Mouse (Mus musculus) liver, embryonic 14.5 days (tissue): ENCODE results near the gene Hipk2. TPM values are rescaled to one million over a fixed set of nuclear protein-coding genes. Genes with fewer than 3 reads are reported as not detected.

ENCODE experiments used
- ATAC-seq: fragments of 200-750 bp; cut with Nextera tagmentation; 2 replicates; pipeline ENCODE4 v1.8.0; 2017; ENCODE audit warnings: moderate number of reproducible peaks, mild to moderate bottlenecking, moderate library complexity; ENCODE audit not compliant: insufficient read depth
- DNase-seq, 3 experiments: peaks; one replicate each; pipeline ENCODE4 v3.0.0-alpha.2; 2012 to 2013; ENCODE audit warnings: low read depth in 3 of 3, low spot score in 3 of 3
- H3K27ac ChIP-seq: fragments of 300-500 bp; sonication (generic); 2 replicates; pipeline ENCODE4 v1.5.1; 2014; ENCODE audit warnings: moderate library complexity, mild to moderate bottlenecking, control low read depth, inconsistent platforms
- H3K27me3 ChIP-seq: fragments of 300-500 bp; sonication (generic); 2 replicates; pipeline ENCODE4 v1.6.1; 2014; ENCODE audit warnings: mild to moderate bottlenecking, low read length, moderate library complexity; ENCODE audit not compliant: control insufficient read depth, insufficient read depth
- H3K36me3 ChIP-seq: fragments of 300-500 bp; sonication (generic); replicated peaks from 2 replicates; pipeline ENCODE4 v1.6.1; 2014; ENCODE audit warnings: low read depth; ENCODE audit not compliant: control insufficient read depth, insufficient read depth
- H3K4me1 ChIP-seq, 2 experiments: fragments of 200-500 bp in 1 of 2; fragments of 300-500 bp in 1 of 2; sonication (generic) in 1 of 2; replicated peaks; 2 replicates each; pipeline ENCODE4 v1.6.1; 2012 to 2014; ENCODE audit warnings: antibody characterized with exemption in 1 of 2, inconsistent platforms in 1 of 2, low read length in 1 of 2; ENCODE audit not compliant: control insufficient read depth in 2 of 2, insufficient read depth in 2 of 2
- H3K4me2 ChIP-seq: fragments of 300-500 bp; sonication (generic); 2 replicates; pipeline ENCODE4 v1.6.1; 2014; ENCODE audit warnings: low read depth, mild to moderate bottlenecking, control low read depth, moderate library complexity
- H3K4me3 ChIP-seq, 2 experiments: fragments of 200-500 bp in 1 of 2; fragments of 300-500 bp in 1 of 2; sonication (generic) in 1 of 2; 2 replicates each; pipeline ENCODE4 v1.5.1; 2012 to 2014; ENCODE audit warnings: low read depth in 2 of 2, low read length in 2 of 2, mild to moderate bottlenecking in 2 of 2, control low read depth in 1 of 2, inconsistent platforms in 1 of 2, moderate library complexity in 1 of 2; ENCODE audit not compliant: insufficient read depth in 1 of 2
- H3K9ac ChIP-seq: fragments of 300-500 bp; sonication (generic); replicated peaks from 2 replicates; pipeline ENCODE4 v1.6.1; 2014; ENCODE audit warnings: mild to moderate bottlenecking, control low read depth, moderate library complexity
- H3K9me3 ChIP-seq: fragments of 300-500 bp; sonication (generic); 2 replicates; pipeline ENCODE4 v1.6.1; 2016; ENCODE audit warnings: low read length, mixed read lengths; ENCODE audit not compliant: control insufficient read depth
- CTCF ChIP-seq: IDR thresholded peaks from 2 replicates; pipeline ENCODE4 v1.5.1; 2016; ENCODE audit warnings: antibody characterized with exemption, low read depth, control low read depth
- EP300 ChIP-seq: IDR thresholded peaks from 2 replicates; pipeline ENCODE4 v1.6.1; 2016; ENCODE audit warnings: antibody characterized with exemption, low read depth
- WGBS: fragments of 180-500 bp; shearing (Covaris S2); extraction: QIAGEN DNeasy Blood & Tissue Kit; methylation state at CpG from one replicate; pipeline ENCODE4 v1.1.7; 2014; ENCODE audit not compliant: insufficient replicate concordance; 5-methylcytosine and 5-hydroxymethylcytosine counted together
- polyA plus RNA-seq, 2 experiments: library from polyadenylated mRNA; depleted of rRNA in 1 of 2; stranded (reverse) in 1 of 2; unstranded in 1 of 2; fragments of >200 nt; fragmentation: Nextera tagmentation in 1 of 2; extraction: Ambion mirVana in 1 of 2; gene quantifications; 2 replicates each; pipeline versions ENCODE4 v1.2.1 to v1.2.3; 2012 to 2014

Gene Hipk2
- polyA plus RNA-seq, 2 experiments = 10.7 to 13.0 TPM

- H3K27me3 ChIP-seq = no peaks in the 10 kb centered on the region
- no peaks in the 10 kb centered on the region for H3K9me3 ChIP-seq
- H3K4me3 ChIP-seq = no peak overlapping the region
- WGBS = 80% methylated on average over 5 of the region's 5 CpGs
- H3K4me2 ChIP-seq = no peak overlapping the region
- peaks cover 3% of the 10 kb centered on the region for H3K36me3 ChIP-seq
- H3K27ac ChIP-seq = no peak overlapping the region
- no peak overlapping the region for H3K9ac ChIP-seq
- no peak for ATAC-seq
- no peak for DNase-seq
- H3K4me1 ChIP-seq = peaks cover 55 to 57% of the 10 kb centered on the region in 2 experiments
- no peak for TF ChIP-seq EP300
- no peak for TF ChIP-seq CTCF
These were observed 22.4 kb downstream of the Hipk2 start for GRCm38 (mm10) chr6:38853561-38853992.

GRCm38 (mm10) chr6:38851740-38852139 lies 24.2 kb downstream of the Hipk2 start:
- Histone ChIP-seq H3K4me2 (peak overlapping the region; percentile 30; the same call in 1 of the 2 replicates), H3K9me3 (no peaks in the 10 kb centered on the region), H3K4me3 (no peak overlapping the region), H3K4me1 (peaks cover 65 to 73% of the 10 kb centered on the region in 2 experiments), H3K36me3 (peaks cover 3% of the 10 kb centered on the region), H3K27me3 (no peaks in the 10 kb centered on the region), H3K27ac (no peak overlapping the region), H3K9ac (no peak overlapping the region)
- ATAC-seq (peak; percentile 46; the same call in 1 of the 2 replicates), DNase-seq (no peak)
- WGBS = 37% methylated on average over 2 of the region's 2 CpGs
- TF ChIP-seq CTCF = no peak
- peak; percentile 37; the same call in 1 of the 2 replicates for TF ChIP-seq EP300

DNA sequence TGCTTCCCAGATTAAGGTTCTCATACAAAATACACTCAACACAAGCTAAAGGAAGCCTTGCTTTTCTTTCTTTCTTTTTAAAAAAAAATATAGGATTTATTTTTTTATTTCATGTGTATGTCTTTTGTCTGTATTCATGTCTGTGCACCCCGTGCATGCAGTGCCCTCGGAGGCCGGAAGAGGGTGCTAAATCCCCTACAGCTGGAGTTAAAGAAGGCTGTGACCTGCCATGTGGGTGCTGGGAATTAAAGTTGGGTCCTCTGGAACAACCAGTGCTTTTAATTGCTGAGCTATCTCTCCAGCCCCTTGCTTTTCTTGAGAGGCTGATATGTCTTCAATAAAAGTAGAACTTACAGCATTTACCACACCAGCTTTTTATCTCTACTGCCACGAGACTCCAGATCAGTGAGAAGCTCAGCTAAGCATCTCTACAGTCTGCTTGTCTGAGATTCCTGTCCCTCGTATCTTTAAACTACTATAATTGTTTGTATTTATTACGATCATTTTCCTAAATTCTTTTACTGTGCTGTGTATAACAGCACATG lies 25.2 kb downstream of the Hipk2 start:
- DNase-seq (no peak), ATAC-seq (no peak)
- H3K36me3 ChIP-seq = peaks cover 3% of the 10 kb centered on the region
- no peak overlapping the region for H3K9ac ChIP-seq
- no peak overlapping the region for H3K4me2 ChIP-seq
- H3K27ac ChIP-seq = no peak overlapping the region
- no peaks in the 10 kb centered on the region for H3K9me3 ChIP-seq
- peaks cover 75 to 79% of the 10 kb centered on the region in 2 experiments for H3K4me1 ChIP-seq
- TF ChIP-seq CTCF (peak; percentile 33; the same call in 1 of the 2 replicates), EP300 (no peak)
- 57% methylated on average over 6 of the region's 6 CpGs for WGBS
- H3K4me3 ChIP-seq = no peak overlapping the region
- no peaks in the 10 kb centered on the region for H3K27me3 ChIP-seq

- no peak for DNase-seq
- no peak for TF ChIP-seq EP300
- no peak for TF ChIP-seq CTCF
- 0 out of 2 replicates have a peak overlapping the region, but pooled peaks have one; percentile 10 for H3K27ac ChIP-seq
- no peak for ATAC-seq
- no peak overlapping the region for H3K4me3 ChIP-seq
- peaks cover 7% of the 10 kb centered on the region for H3K36me3 ChIP-seq
- H3K9me3 ChIP-seq = no peaks in the 10 kb centered on the region
- no peak overlapping the region for H3K4me2 ChIP-seq
- peak overlapping the region; percentile 20; the same call in 1 of the 2 replicates for H3K9ac ChIP-seq
- peaks cover 70 to 72% of the 10 kb centered on the region in 2 experiments for H3K4me1 ChIP-seq
- H3K27me3 ChIP-seq = no peaks in the 10 kb centered on the region
- 70% methylated on average over 3 of the region's 3 CpGs for WGBS
These were observed 27.7 kb downstream of the Hipk2 start for GRCm38 (mm10) chr6:38847958-38848910.

- 60% methylated on average over 1 of the region's 1 CpGs for WGBS
- H3K9ac ChIP-seq = peak overlapping the region; percentile 28
These were observed 28.5 kb downstream of the Hipk2 start for GRCm38 (mm10) chr6:38847447-38847846.

More at GRCm38 (mm10) chr6:38847447-38847846, 28.5 kb downstream of the Hipk2 start:
- Histone ChIP-seq H3K36me3 (peaks cover 7% of the 10 kb centered on the region), H3K4me2 (peak overlapping the region; percentile 20; the same call in 1 of the 2 replicates), H3K27ac (peak overlapping the region; percentile 29), H3K27me3 (no peaks in the 10 kb centered on the region), H3K9me3 (no peaks in the 10 kb centered on the region), H3K4me3 (no peak overlapping the region), H3K4me1 (peaks cover 64 to 66% of the 10 kb centered on the region in 2 experiments)
- no peak for DNase-seq
- TF ChIP-seq EP300 = no peak
- TF ChIP-seq CTCF = no peak
- no peak for ATAC-seq
